Mouse (Mus musculus) spleen, postnatal 14 days (tissue): ENCODE measurements around the gene Klf14.

Source experiments
- DNase-seq, 2 experiments: peaks; one replicate each; pipeline ENCODE4 v3.0.0; 2021 to 2022; ENCODE audit warnings: low spot score in 2 of 2

Gene Klf14

GRCm38 (mm10) chr6:30958736-30959540 is at the start of gene Klf14:
Gene Klf14, minus strand, starts transcription at chr6:30959078.
- DNase-seq: no peak

- no peak for DNase-seq
Measured at GRCm38 (mm10) chr6:31006111-31006600, 47.3 kb upstream of the Klf14 start.

- DNase-seq: no peak
Measured at GRCm38 (mm10) chr6:30986393-30986792, 27.5 kb upstream of the Klf14 start.

- no peak for DNase-seq
Measured at GRCm38 (mm10) chr6:30983021-30983420, 24.1 kb upstream of the Klf14 start.

- no peak for DNase-seq
Measured at GRCm38 (mm10) chr6:30982372-30982980, 23.6 kb upstream of the Klf14 start.

GRCm38 (mm10) chr6:30981351-30981750 is 22.5 kb upstream of the Klf14 start:
- DNase-seq: no peak

GRCm38 (mm10) chr6:30978615-30979014 is 19.7 kb upstream of the Klf14 start:
- DNase-seq: no peak

- no peak for DNase-seq
Measured at GRCm38 (mm10) chr6:30972121-30972520, 13.2 kb upstream of the Klf14 start.

- DNase-seq: no peak
Measured at GRCm38 (mm10) chr6:30957784-30958735, 818 bp downstream of the Klf14 start.

GRCm38 (mm10) chr6:30939264-30939663 is 19.6 kb downstream of the Klf14 start:
- no peak for DNase-seq

GRCm38 (mm10) chr6:30922821-30923220 is 36.1 kb downstream of the Klf14 start:
- DNase-seq: no peak

GRCm38 (mm10) chr6:30921826-30922225 is 37.1 kb downstream of the Klf14 start:
- no peak for DNase-seq

GRCm38 (mm10) chr6:30920834-30921675 is 37.8 kb downstream of the Klf14 start:
- DNase-seq: no peak

GRCm38 (mm10) chr6:30915473-30915872 is 43.4 kb downstream of the Klf14 start, which contains the start of gene Tsga13:
Gene Tsga13, minus strand, starts transcription at chr6:30915573.
- no peak for DNase-seq

- no peak for DNase-seq
Measured at GRCm38 (mm10) chr6:30907970-30908369, 50.9 kb downstream of the Klf14 start.
